12 mouse cellular contexts compared by ENCODE assay signal in the genomic region with DNA sequence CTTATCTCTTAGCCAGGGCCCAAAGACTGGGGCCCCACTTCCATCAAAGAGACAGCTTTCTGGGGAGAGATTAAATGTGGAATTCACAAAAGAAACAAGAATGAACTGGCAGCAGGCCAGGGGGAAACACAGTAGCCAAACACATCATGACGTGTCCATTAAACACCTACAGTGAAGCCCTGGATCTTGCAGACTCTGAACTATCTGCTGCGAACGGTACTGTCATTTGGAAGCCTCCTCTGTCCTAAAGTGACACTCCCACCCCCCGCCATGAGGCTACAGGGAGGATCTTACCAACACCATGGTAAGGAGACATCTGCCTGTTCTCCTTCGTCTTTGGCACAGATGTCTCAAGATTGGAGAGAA. TPM values are rescaled to one million over a fixed set of nuclear protein-coding genes. Genes with fewer than 3 reads are reported as not detected.
A peak's percentile ranks its signal among the peaks of the same experiment; 100 is the strongest.
DNase-seq lines count a peak whose midpoint lies in the region; ATAC-seq and TF ChIP-seq lines count a peak whose summit lies in the region.
"Had no signal": no experiment of that assay in that cellular context is flagged by ENCODE, and none has a peak within 500 bp of the region (broad histone marks: within the 10 kb centered on the region; RNA-seq: fewer than 3 reads in every experiment).

No protein-coding gene starts in this region.

- 0 out of 2 replicates have a peak overlapping the region, but pooled peaks have one; percentile 31 for H3K4me2 ChIP-seq in kidney, postnatal 0 days (ENCODE audit: low read length)
- H3K4me2 ChIP-seq in midbrain, embryonic 13.5 days (replicated peaks) = no peak overlapping the region
- H3K4me2 ChIP-seq in stomach, embryonic 16.5 days (ENCODE audit: low read depth, low read length) = 0 out of 2 replicates have a peak overlapping the region, but pooled peaks have one; percentile 3
- H3K4me2 ChIP-seq: embryonic facial prominence, embryonic 15.5 days had no signal

- H3K4me1 ChIP-seq in kidney, postnatal 0 days (replicated peaks; ENCODE audit: insufficient read depth, low read length) = peaks cover 9% of the 10 kb centered on the region; the same call in 1 of the 2 replicates
- H3K4me1 ChIP-seq in midbrain, embryonic 13.5 days (replicated peaks) = peaks cover 6% of the 10 kb centered on the region; the same call in 1 of the 2 replicates
- H3K4me1 ChIP-seq in midbrain, embryonic 10.5 days = peaks cover 8% of the 10 kb centered on the region
- H3K4me1 ChIP-seq in stomach, embryonic 16.5 days (ENCODE audit: control insufficient read depth, insufficient read depth, low read length) = peaks cover 16% of the 10 kb centered on the region

- no peak for ATAC-seq in kidney, postnatal 0 days (replicated peaks; ENCODE audit: low FRiP score, low read depth)
- ATAC-seq in midbrain, embryonic 13.5 days = no peak
- ATAC-seq in stomach, embryonic 16.5 days (ENCODE audit: insufficient read depth, low FRiP score) = no peak
- no peak for ATAC-seq in activated CD4-positive, CD25-positive, alpha-beta regulatory T cell, adult 4 months

- no peaks in the 10 kb centered on the region for H3K27me3 ChIP-seq in kidney, postnatal 0 days (ENCODE audit: insufficient read depth, low read length)
- H3K27me3 ChIP-seq in midbrain, embryonic 13.5 days = no peaks in the 10 kb centered on the region
- no peaks in the 10 kb centered on the region for H3K27me3 ChIP-seq in midbrain, embryonic 10.5 days (ENCODE audit: low read depth, poor library complexity, severe bottlenecking)
- H3K27me3 ChIP-seq in stomach, embryonic 16.5 days (ENCODE audit: control insufficient read depth, insufficient read depth, low read length) = no peaks in the 10 kb centered on the region
- H3K27me3 ChIP-seq: embryonic facial prominence, embryonic 15.5 days had no signal

- H3K36me3 ChIP-seq in kidney, postnatal 0 days (ENCODE audit: insufficient read depth, low read length) = no peaks in the 10 kb centered on the region
- 0 out of 2 replicates have a peak, but pooled peaks cover 2% of the 10 kb centered on the region for H3K36me3 ChIP-seq in midbrain, embryonic 13.5 days
- H3K36me3 ChIP-seq in midbrain, embryonic 10.5 days = no peaks in the 10 kb centered on the region
- no peaks in the 10 kb centered on the region for H3K36me3 ChIP-seq in stomach, embryonic 16.5 days (ENCODE audit: control insufficient read depth, insufficient read depth, low read length)
- H3K36me3 ChIP-seq: embryonic facial prominence, embryonic 15.5 days had no signal

- no peak overlapping the region for H3K4me3 ChIP-seq in kidney, postnatal 0 days (replicated peaks; ENCODE audit: low read depth, low read length)
- no peak overlapping the region for H3K4me3 ChIP-seq in midbrain, embryonic 13.5 days (replicated peaks)
- no peak overlapping the region for H3K4me3 ChIP-seq in midbrain, embryonic 10.5 days
- no peak overlapping the region for H3K4me3 ChIP-seq in stomach, embryonic 16.5 days (replicated peaks; ENCODE audit: low read length)
- H3K4me3 ChIP-seq: embryonic facial prominence, embryonic 15.5 days had no signal

- H3K9me3 ChIP-seq in kidney, postnatal 0 days (replicated peaks; ENCODE audit: low read length) = no peaks in the 10 kb centered on the region
- H3K9me3 ChIP-seq in midbrain, embryonic 13.5 days = no peaks in the 10 kb centered on the region
- no peaks in the 10 kb centered on the region for H3K9me3 ChIP-seq in midbrain, embryonic 10.5 days (replicated peaks)
- H3K9me3 ChIP-seq in stomach, embryonic 16.5 days (replicated peaks; ENCODE audit: control insufficient read depth, low read length) = no peaks in the 10 kb centered on the region
- H3K9me3 ChIP-seq: embryonic facial prominence, embryonic 15.5 days had no signal

- 39% methylated on average over 5 of the region's 5 CpGs for WGBS in kidney, postnatal 0 days
- 60% methylated on average over 5 of the region's 5 CpGs for WGBS in midbrain, embryonic 13.5 days
- 69% methylated on average over 5 of the region's 5 CpGs for WGBS in midbrain, embryonic 10.5 days
- WGBS in stomach, embryonic 16.5 days = 25% methylated on average over 5 of the region's 5 CpGs

- DNase-seq in kidney, postnatal 0 days (ENCODE audit: low spot score) = peak; percentile 19
- no peak for DNase-seq in kidney, adult 8-10 months
- no peak for DNase-seq in midbrain, embryonic 10.5 days (ENCODE audit: low spot score)
- DNase-seq in layer of hippocampus, adult 9-11 months = peak; percentile 39
- DNase-seq: retina, postnatal 1 day; thymus, postnatal 25 days had no signal

- no peak for TF ChIP-seq CTCF in kidney, postnatal 0 days (IDR thresholded peaks at IDR 0.05; ENCODE audit: low read depth)

- 0 out of 2 replicates have a peak overlapping the region, but pooled peaks have one; percentile 8 for H3K27ac ChIP-seq in kidney, postnatal 0 days
- no peak overlapping the region for H3K27ac ChIP-seq in midbrain, embryonic 13.5 days
- no peak overlapping the region for H3K27ac ChIP-seq in midbrain, embryonic 10.5 days (replicated peaks)
- no peak overlapping the region; the same call in 1 of the 2 replicates for H3K27ac ChIP-seq in stomach, embryonic 16.5 days (ENCODE audit: low read length)
- H3K27ac ChIP-seq: embryonic facial prominence, embryonic 15.5 days; macrophage had no signal

- H3K9ac ChIP-seq in kidney, postnatal 0 days (ENCODE audit: low read depth, low read length) = 0 out of 2 replicates have a peak overlapping the region, but pooled peaks have one; percentile 8
- peak overlapping the region; percentile 28; the same call in 1 of the 2 replicates for H3K9ac ChIP-seq in midbrain, embryonic 13.5 days (replicated peaks)
- H3K9ac ChIP-seq in stomach, embryonic 16.5 days (ENCODE audit: low read length) = no peak overlapping the region
- H3K9ac ChIP-seq: embryonic facial prominence, embryonic 15.5 days had no signal

RNA-seq across cellular contexts. Expression of a gene that starts 1.0 kb away (rescaled TPM):
- 2.2 TPM in 2 replicates for polyA plus RNA-seq in kidney, postnatal 0 days (2015; fragmentation: Nextera tagmentation; extraction: Ambion mirVana)
- 0.75 and 1.2 TPM in 2 replicates for polyA plus RNA-seq in midbrain, embryonic 13.5 days (2015; fragmentation: Nextera tagmentation; extraction: Ambion mirVana)
- polyA plus RNA-seq in midbrain, embryonic 10.5 days (2016; fragmentation: Nextera tagmentation; extraction: Ambion mirVana) = 0.12 and 0.17 TPM in 2 replicates
- polyA plus RNA-seq in stomach, embryonic 16.5 days (2015; fragmentation: Nextera tagmentation; extraction: Ambion mirVana) = 1.5 and 1.6 TPM in 2 replicates
- under 1 TPM in 1 of 2 experiments, not detected in 1; 0.34 TPM for polyA plus RNA-seq in activated CD4-positive, CD25-positive, alpha-beta regulatory T cell, adult 4 months (2017; shearing (Covaris generic))
- polyA plus RNA-seq: macrophage had no signal

RNA-seq across cellular contexts. Expression of a gene that starts 13.6 kb away (rescaled TPM):
- polyA plus RNA-seq in kidney, postnatal 0 days (2015; fragmentation: Nextera tagmentation; extraction: Ambion mirVana) = 949 and 1,081 TPM in 2 replicates
- 507 and 547 TPM in 2 replicates for polyA plus RNA-seq in midbrain, embryonic 13.5 days (2015; fragmentation: Nextera tagmentation; extraction: Ambion mirVana)
- polyA plus RNA-seq in midbrain, embryonic 10.5 days (2016; fragmentation: Nextera tagmentation; extraction: Ambion mirVana) = 553 and 647 TPM in 2 replicates
- 463 and 682 TPM in 2 replicates for polyA plus RNA-seq in stomach, embryonic 16.5 days (2015; fragmentation: Nextera tagmentation; extraction: Ambion mirVana)
- 1,000 to 10,000 TPM; 1,659 to 2,490 TPM for polyA plus RNA-seq in activated CD4-positive, CD25-positive, alpha-beta regulatory T cell, adult 4 months (2017; shearing (Covaris generic))

RNA-seq across cellular contexts. Expression of a gene that starts 27.3 kb away (rescaled TPM):
- 23.7 and 24.8 TPM in 2 replicates for polyA plus RNA-seq in kidney, postnatal 0 days (2015; fragmentation: Nextera tagmentation; extraction: Ambion mirVana)
- polyA plus RNA-seq in midbrain, embryonic 13.5 days (2015; fragmentation: Nextera tagmentation; extraction: Ambion mirVana) = 24.9 and 28.7 TPM in 2 replicates
- polyA plus RNA-seq in midbrain, embryonic 10.5 days (2016; fragmentation: Nextera tagmentation; extraction: Ambion mirVana) = 34.1 and 35.4 TPM in 2 replicates
- 27.2 and 28.3 TPM in 2 replicates for polyA plus RNA-seq in stomach, embryonic 16.5 days (2015; fragmentation: Nextera tagmentation; extraction: Ambion mirVana)
- 10 to 100 TPM; 28.9 to 29.2 TPM for polyA plus RNA-seq in activated CD4-positive, CD25-positive, alpha-beta regulatory T cell, adult 4 months (2017; shearing (Covaris generic))

RNA-seq across cellular contexts. Expression of a gene that starts 39.8 kb away (rescaled TPM):
- polyA plus RNA-seq in kidney, postnatal 0 days (2015; fragmentation: Nextera tagmentation; extraction: Ambion mirVana) = not detected in 2 replicates
- polyA plus RNA-seq in midbrain, embryonic 13.5 days (2015; fragmentation: Nextera tagmentation; extraction: Ambion mirVana) = 0.13 TPM in 1 of 2 replicates, not detected in the other
- polyA plus RNA-seq in midbrain, embryonic 10.5 days (2016; fragmentation: Nextera tagmentation; extraction: Ambion mirVana) = not detected in 2 replicates
- polyA plus RNA-seq in stomach, embryonic 16.5 days (2015; fragmentation: Nextera tagmentation; extraction: Ambion mirVana) = not detected in 2 replicates
- not detected for polyA plus RNA-seq in activated CD4-positive, CD25-positive, alpha-beta regulatory T cell, adult 4 months (2017; shearing (Covaris generic))
- polyA plus RNA-seq: embryonic facial prominence, embryonic 15.5 days; hindbrain, embryonic 11.5 days; macrophage had no signal

RNA-seq across cellular contexts. Expression of a gene that starts 52.9 kb away (rescaled TPM):
- polyA plus RNA-seq in kidney, postnatal 0 days (2015; fragmentation: Nextera tagmentation; extraction: Ambion mirVana) = 91.7 and 98.1 TPM in 2 replicates
- 27.0 and 29.1 TPM in 2 replicates for polyA plus RNA-seq in midbrain, embryonic 13.5 days (2015; fragmentation: Nextera tagmentation; extraction: Ambion mirVana)
- polyA plus RNA-seq in midbrain, embryonic 10.5 days (2016; fragmentation: Nextera tagmentation; extraction: Ambion mirVana) = 43.3 and 48.1 TPM in 2 replicates
- 80.7 and 85.1 TPM in 2 replicates for polyA plus RNA-seq in stomach, embryonic 16.5 days (2015; fragmentation: Nextera tagmentation; extraction: Ambion mirVana)
- polyA plus RNA-seq in activated CD4-positive, CD25-positive, alpha-beta regulatory T cell, adult 4 months (2017; shearing (Covaris generic)) = 10 to 100 TPM; 34.9 to 47.6 TPM

Comparison
In these comparisons a context has a peak if more than half of its experiments do, and no peak if none do; other contexts are left out.
1. DNase-seq: peak in kidney, postnatal 0 days (single experiment) and layer of hippocampus, adult 9-11 months (single experiment); none in kidney, adult 8-10 months (0 of 2) and midbrain, embryonic 10.5 days (single experiment).